Mouse (Mus musculus): ENCODE measurements around the gene B3gnt8.

B3gnt8 gene

DNA sequence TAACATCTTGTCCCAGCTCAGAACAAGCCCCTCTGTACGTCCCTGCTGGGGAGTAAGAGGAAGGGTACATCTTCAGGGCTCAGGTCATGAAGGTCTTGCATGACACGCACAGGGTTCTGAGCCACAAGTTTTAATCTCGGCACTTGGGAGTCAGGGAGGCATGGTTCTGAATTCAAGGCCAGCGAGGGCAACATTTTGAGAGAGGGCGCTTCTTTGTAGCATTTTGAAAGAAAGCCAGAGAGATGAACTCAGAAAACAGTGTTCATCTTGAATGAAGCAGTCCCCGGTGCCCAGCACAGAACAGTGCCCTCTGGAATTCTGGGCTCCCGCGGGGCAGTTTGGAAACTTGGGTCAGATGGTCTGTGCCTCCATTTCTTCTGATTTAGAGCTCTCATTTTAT is 39.9 kb downstream of the B3gnt8 start:
- DNase-seq = no peak

DNA sequence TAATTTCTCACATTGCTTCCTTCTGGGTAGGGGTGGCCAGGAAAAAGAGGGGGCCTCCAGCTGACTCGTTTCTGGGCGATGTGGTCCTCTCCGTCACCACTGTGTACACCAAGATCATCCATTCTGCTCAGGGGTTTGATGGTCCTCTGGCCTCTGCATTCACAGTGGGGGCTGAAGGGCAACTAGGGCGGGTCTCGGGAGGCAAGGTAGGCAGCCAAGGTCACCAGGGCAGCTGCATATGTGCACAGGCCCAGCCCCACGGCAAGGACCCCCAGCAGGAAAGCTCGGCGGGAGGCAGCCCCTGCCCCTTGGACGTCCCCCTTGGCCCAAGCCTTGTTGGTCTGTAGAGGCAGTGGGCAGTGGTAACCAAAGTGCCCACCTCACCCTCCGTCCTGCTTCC is 42.7 kb downstream of the B3gnt8 start:
- DNase-seq = no peak

DNA sequence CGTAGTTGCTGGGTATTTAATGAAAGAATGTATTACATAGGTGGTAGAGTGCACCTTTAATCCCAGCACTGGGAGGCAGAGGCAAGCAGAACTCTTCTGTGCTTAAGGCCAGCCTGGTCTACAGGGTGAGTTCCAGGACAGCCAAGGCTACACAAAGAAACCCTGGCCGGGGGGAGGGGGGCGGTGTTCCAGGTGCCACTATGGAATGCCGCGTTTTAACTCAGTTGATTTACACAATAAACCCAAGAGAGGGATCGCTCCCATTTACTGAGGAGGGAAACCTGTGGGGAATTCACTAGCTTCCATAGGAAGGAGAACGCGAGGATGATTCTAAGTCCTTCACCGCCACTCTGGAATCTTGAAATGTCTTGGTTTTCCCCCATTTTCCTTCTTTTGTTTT is 43.2 kb downstream of the B3gnt8 start:
- no peak for DNase-seq

DNA sequence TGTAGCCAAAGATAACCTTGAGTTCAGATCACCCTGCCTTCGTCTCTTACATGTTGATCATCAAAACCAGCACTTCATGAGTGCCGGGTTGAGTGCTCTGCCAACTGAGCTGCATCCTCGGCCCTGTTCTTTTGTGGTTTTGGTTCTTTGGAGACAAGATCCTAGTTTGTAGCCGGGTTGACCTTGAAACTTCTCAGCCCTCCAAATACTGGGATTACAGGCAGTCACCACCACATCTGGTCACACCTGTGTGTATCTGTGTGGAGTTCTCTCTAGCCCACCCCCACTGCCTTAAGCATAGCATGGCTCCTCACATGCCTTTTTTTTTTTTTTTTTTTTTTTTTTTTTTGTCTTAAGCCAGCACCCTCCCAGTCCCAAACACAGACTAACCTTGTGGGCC is 43.6 kb downstream of the B3gnt8 start:
- DNase-seq = no peak

DNA sequence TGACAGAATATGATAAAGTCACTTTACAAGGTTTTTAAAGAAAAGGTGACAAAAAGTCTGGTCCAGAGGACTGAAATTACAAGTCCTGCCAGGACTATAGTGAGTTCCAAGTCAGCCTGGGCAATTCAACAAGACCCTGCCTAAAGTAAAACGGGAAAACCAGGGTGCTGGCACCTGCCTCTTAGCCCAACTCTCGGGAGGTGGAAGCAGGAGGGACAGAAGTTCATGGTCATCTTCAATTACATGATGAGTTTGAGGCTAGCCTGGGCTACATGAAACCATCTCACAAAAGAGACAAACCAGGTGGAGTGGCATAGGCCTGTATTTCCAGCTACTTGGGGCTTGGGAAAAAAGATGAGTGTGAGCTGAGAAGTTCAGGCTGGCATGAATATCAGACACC is 45.2 kb downstream of the B3gnt8 start:
- DNase-seq = no peak

DNA sequence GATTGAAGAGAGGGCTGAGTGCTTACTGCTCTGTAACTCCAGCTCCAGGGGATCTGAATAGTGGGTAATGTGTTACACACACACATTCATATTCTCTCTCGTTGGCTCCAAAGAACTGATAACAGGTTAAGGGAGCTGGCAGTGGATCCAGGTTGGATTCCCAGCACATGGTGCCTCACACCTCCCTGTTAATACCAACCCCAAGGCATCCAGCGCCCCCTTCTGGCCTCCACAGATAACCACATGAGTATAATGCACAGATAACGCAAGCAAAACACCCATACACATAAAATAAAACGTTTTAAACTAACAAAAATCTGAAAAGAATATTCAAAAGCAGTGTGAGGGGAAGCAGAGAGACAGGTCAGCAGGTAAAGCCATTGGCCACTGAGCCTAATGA is 46.0 kb downstream of the B3gnt8 start:
- no peak for DNase-seq

DNA sequence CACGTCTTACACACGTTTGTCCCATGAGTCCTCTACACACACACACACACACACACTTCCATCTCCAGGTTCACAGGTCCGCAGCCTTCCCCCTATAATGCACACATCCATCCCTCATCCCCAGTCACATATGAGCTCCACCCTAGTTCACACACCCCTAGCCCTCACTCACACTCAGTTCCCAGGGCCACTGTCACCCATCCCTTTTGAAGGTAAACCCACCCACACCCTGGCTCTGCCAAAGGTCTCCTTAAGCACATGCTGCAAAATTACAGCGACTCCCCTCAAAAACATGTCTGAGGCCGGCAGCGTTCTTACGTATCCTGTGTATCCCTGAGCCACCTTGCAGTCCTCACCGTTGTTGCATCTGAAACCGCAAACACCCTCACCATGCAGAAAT is 47.8 kb downstream of the B3gnt8 start:
- no peak for DNase-seq

DNA sequence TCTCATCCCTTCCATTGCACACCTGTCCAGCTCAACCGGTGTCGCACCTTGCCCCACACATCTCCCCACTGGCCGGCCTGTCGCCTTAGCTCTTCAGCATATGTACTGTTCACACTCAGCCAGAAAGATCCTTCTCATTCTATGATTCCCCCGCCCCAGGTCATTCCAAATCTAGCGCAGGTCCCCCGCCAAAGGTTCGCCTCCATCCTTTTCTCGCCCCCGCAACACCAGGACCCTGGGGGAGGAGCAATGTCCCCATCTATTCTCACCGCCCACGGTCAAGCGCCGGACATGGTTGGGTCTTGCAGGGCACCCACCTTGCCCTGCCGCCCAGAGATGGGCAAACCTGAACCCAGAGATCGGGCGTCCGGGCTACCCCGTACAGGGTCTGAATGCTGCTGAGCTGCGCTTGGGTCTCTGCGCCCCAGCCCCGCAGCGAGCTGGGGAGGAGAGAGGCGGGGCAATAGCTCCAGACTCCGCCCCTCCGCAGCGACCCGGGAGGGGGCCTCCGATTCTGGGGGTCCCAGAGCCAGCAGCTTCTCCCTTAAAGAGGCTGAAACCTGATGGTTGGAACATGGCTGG is 48.4 kb downstream of the B3gnt8 start, which contains the start of gene Tmem91:
TSS of gene Tmem91 (minus strand) at position 448 of the 582 bp plus-strand sequence.
- DNase-seq = no peak

DNA sequence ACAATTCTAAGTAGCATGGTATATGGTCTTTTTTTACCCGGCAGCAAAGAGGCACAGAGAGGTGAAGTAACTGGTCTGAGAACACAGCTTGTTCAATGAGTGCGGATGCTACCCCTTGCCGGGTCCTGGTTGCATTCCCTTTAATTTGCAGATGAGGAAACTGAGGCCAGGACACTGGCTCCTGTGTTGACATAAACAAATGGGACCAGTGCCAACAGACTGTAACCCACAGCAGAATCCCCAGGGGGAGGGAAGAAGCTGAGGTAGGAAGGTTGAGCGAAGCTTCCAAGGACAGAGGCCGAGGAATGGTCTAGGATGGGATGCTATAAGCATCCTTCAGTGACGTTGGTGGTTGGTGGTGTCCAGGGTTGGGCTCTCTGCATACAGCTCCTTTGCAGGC is 49.0 kb downstream of the B3gnt8 start:
- DNase-seq = no peak

DNA sequence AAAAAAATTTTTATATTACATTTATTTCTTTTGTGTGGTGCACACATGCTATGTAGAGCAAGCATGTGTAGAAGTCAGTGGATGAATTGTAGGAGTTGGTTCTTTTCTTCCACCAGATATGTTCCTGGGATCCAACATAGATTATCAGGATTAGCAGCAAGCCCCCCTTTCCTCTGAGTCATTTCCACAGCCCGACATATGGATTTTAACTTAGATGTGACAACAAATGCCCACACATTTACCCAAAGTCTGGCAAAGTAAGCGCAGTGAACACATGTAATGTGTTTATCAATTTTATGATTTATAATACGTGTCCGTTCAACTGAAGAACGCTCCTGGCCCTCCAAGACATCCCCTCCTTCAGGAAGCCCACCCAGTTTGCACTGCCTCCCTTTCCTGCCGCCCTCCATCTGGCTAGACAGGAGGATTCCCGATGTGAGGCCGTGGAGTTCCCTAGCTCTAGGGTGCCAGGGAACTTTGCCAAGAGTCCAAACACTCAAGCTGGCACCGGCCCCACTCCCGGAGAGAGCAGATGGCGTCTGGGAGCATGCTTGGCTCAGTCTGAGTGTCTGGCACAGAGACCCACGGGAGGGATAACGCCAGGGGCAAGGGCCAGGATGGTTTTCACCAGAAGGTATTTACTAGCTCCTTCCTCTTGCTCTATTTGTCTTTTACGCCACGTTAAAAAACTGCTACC is 49.8 kb downstream of the B3gnt8 start:
- DNase-seq = peak; percentile 93

DNA sequence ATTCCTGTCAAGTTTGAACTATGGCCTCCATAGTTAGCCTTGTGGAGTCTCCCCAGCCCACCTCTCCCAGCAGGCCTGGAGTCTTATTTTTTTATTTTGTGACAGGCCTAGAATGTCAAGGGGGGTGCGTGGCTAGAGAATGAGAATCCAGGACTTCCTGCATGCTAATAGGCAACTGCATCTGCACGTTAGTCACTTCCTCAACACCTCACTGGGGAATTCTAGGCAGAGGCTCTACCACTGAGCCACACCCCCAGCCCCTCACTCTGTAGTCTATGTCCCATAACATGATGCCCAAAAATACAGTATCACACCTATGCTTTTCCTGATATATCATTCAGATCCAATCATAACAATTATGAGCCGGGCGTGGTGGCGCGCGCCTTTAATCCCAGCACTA is 50.6 kb downstream of the B3gnt8 start:
- no peak for DNase-seq

DNA sequence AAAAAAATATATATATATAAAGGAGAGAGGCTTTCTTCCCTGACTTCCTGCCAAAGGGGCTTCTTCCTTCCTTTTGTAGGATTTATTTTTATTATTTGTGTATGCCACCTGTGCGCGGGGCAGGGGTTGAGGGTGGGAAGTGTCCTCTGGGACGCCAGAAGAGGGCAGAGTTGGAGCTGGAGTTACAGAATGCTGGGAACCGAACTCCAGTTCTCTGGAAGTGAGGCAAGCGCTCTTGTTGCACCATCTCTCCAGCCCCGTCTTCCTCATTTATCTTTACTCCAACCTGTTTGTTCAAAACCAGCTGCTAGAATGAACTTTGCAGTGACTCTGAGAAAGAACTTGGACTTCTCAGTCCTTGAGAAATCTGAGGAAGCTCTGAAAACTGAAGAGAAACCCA is 53.5 kb downstream of the B3gnt8 start:
- no peak for DNase-seq

DNA sequence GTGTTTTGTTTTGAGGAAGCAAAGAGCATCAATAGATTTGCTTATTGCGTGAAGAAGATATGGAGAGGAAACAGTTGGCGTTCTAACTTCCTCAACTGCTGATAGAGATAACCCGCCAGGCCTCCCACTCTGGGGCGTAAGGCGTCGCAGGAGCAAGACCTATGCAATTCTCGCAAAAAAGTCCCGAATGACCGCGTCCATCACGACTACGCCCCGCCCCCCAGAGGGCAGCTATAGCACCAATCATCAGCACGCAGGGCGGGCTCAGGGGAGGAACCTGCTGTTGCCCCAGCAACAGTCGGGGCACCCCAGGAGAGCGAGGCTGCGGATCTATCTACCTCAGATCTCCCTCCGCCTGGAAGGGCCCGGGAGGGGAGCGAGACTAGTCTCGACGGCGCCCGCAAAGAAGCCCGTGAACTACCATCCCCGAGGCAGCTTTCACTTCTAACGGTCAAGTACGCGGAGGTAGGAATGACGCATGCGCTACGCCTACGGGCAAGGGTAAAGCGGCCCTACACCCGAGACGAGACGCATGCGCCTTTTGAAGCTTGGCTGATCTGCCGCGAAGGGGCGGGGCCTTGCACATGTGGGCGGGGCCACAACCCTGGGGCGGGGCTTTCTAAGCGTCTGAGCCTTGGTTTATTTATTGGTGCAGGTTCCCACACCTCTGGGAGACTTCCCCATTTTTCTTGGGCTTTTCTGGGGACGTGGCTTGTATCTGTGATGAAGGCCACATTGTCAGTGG is 54.2 kb downstream of the B3gnt8 start, which contains the start of gene B9d2:
TSS of gene B9d2 (plus strand) at position 267 of the 745 bp plus-strand sequence.
- DNase-seq = peak; percentile 94

DNA sequence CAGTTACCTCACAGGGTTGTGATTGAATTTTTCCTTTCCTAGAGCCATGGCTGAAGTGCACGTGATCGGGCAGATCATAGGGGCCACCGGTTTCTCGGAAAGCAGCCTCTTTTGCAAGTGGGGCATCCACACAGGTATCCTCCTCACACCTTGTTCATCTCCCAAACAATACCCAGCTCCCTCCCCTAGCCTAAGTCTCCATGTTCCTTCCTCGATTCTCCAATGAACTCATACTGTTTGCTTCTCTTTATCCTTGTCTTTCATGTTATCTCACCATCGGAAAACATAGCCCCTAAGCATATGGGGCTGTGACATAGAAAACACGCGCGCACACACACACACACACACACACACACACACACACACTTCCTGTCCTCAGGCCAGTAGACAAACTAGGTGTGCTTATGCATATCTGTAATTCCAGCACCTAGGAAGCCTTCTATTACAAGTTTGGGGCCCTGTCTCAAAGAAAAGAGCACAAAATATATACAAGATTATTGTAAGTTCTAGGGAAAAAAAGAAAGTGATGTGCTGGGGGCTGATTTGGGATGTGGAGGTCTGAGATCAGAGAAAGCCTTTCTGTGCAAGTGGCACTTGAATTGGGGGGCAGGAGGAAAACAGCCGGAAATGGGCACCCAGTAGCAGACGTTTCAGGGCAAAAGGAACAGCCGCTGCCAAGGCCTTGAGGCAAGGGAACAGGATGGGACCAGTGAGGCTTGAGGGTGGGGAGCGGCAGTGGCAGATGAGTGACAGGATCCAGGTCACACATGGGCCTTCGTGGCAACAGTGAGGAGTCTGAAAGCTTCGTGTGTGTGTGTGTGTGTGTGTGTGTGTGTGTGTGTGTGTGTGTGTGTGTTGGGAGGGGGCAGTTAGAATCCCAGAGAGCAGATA is 55.1 kb downstream of the B3gnt8 start:
- DNase-seq = no peak

DNA sequence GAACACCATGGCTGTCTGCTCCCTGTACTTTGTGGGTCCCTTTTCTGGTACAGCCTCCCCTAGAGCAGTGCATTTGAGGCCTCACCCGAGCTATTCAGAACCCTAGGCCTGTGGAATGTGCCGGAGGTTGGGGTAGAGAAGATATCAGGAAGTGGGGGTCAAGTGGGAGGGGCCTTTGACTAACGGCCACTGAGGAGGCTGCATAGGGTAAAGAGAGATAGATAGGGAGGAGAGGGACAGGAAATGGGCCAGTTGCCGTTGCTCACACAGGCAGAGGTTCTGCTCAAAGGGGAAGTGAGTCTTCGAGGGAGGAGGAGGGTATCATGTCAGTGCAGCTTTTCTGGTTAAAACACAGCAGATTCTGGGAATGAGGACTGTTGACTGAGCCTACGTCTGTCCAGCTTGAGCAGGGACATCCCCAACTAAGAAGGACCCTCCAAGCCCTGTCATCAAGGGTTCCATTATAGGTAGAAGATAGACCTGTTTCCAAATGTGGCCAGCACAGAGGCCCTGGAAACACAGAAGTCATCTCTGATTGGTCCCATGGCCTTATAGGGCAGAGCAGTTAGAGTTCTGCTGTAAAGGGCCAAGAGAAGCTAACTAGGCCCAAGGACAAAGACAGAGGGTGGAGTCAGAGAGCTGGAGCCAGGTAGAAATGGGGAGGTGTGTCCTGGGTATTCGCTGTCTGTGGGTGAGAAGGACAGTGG is 57.2 kb downstream of the B3gnt8 start:
- no peak for DNase-seq

DNA sequence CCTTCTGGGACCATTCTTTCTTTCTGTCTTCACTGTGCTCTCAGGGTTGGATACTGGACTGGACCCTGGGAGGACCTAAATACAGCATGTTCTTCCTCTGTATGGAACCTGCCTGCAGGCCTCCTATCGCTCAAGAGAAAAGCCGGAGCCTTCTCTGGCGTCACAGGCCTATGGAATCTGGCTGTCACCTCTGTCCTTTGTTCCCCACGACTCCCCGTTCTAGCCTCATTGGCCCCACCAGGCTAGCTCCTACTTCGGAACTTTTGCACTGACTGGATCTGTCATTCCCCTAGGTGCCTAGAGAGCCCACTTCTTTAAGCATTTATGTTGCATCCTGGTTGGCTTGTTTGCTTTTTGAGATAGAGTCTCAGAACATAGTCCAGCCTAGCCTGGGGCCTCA is 58.2 kb downstream of the B3gnt8 start:
- no peak for DNase-seq
